Mouse (Mus musculus) skeletal muscle tissue, adult 2 months (tissue): ENCODE data around the gene Smoc2.

Experiments
- DNase-seq: peaks from one replicate; pipeline ENCODE4 v3.0.0-alpha.2; 2012; ENCODE audit warnings: low read depth, low spot score

The Smoc2 gene

DNA sequence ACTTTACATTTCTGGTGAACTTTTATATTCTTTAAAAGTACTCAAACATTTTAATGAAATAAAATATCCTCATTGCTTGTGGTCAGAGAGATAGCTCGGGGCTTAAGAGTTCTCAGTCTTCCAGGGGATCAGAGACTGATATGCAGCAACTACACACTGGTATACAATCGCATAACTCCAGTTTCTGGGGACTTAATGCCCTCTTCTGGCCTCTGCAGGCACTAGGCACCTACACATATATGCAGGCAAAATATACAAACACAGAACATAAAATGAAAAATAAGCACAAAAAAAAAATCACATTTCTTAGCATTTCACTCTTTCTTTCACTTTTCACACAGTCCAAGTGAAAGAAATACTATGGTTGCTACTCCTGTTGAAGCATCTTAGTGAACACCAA, 133.2 kb downstream of the Smoc2 start:
- no peak for DNase-seq

DNA sequence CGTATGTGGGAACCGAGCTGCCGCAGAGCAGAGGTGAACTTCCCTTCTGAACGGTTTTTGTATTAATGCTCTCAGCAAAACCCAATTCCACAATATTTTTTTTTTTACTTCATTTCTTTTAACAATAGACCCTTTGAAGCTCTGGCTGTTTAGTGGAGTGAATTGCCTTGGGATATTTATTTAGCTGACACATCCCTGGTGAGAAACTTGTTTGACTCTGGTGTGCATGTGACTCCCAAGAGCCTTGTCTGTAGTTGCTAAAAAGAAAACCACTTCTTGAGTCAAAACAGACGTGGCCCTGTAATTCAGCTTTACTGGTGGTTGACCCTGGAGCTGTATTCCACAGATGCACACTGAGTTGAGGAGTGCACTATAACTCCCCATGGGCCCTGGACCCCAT, 135.2 kb downstream of the Smoc2 start:
- no peak for DNase-seq

DNA sequence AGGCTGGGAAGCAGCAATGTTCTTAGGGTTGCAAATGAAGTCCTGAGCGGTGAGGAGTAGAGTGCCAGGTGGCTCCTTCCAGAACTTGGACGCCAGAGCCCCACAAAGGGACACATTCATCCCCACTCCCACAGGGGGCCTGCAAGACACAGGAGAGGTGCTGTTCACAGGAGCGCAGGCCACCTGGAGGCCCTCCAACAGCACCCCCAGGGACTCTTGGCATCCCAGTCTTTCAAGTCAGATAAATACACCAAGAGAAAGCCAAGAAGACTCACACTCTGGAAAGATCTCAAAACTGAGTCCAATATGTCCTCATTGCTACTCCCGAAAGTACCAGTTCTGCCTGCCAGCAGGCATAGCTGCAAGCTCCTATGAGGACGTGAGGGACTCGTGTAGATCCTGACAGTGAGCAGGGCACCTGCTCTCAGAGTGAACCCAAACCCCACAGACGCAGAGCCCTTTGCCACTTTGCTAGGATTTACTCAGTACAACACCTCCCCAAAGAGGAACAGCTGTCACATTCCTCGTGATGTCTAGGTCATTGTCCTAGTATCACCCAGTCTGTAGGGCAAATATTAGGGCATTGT, 141.2 kb downstream of the Smoc2 start:
- peak; percentile 53 for DNase-seq

DNA sequence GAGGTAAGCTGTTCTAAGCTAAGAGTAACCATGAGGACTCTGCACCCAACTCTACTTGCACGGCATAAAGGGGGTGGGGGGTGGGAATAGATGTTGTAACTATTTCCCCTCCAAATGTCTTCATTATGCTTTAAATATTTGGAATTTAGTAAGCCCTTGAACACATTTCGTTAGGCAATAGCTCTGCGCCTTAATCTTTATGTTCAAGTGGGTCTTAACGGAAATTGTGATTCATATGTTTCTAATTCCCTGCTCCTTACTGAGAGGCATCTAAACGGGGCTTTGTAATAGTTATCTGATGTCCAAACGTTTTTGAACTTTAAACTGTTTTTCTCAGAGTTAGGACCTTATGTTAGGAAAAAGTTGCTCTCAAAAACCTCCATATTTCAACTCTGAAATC, 147.2 kb downstream of the Smoc2 start:
- no peak for DNase-seq

DNA sequence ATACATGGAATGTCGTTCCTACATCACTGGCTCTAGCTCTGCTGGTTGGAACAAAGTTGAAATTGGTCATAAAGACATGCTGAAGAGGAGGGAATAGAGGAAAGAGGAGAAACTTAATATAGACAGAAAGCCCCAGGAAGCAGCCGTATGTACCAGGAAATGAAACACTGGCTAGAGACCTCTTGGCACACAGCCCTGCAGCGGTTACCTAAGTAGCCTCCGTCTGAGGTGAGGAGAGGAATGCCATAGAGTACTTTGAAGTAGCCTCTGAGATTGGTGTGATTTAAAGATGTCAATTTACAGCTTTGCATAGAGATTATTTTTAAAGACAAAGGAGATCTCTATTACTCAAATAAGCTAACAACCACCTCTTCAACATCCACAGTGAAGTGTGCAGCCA, 155.4 kb downstream of the Smoc2 start:
- DNase-seq: no peak

DNA sequence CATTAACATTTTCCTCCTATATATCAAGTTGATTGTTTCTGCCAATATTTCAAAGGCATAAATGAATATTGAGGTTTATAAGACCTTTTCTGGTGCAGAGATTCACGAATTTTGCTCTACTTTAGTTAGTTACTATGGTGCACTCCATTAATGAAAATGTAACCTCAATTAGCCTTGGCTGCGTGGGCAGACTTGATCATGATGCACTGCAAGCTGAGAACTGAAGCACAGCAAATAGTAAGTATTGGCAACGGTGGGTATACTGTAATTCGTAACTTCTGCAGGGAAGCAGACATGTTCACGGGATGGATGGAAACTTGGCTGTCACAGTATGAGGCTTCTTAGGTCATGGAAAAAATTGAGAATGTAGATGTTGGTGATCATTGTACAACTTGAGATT, 166.3 kb downstream of the Smoc2 start:
- DNase-seq: no peak

DNA sequence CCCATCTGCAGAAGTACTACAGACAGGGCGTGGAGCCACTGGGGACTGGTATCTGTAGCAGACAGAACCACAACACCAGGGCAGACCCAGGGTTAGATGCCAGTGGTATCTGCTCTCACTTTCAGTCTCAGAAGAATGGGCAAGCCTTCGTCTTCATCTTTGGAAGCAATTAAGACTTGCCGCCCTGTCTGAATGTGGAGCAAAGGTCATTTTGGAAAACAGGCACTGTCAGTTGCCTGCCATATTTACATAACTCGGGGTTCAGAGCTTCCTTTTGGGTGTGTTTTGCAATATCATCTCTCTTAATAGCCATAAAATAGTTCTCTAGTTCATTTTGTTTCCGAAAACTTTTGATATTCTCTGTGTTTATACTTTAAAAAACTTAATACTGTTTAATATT, 168.0 kb downstream of the Smoc2 start:
- DNase-seq: no peak
